Mouse (Mus musculus) bone marrow, adult 2 months (tissue): Measurements from ENCODE around the gene Styk1. TPM values are rescaled to one million over a fixed set of nuclear protein-coding genes. Genes with fewer than 3 reads are reported as not detected.

Experiments
- H3K27ac ChIP-seq: fragments of 200-500 bp; 2 replicates; pipeline ENCODE4 v1.5.1; 2012; ENCODE audit warnings: low read depth, mild to moderate bottlenecking, control low read depth, inconsistent platforms, low read length; ENCODE audit not compliant: control insufficient read depth, poor library complexity, insufficient read depth
- H3K4me1 ChIP-seq: fragments of 200-500 bp; 2 replicates; pipeline ENCODE4 v1.6.1; 2011; ENCODE audit warnings: low read length; ENCODE audit not compliant: control insufficient read depth, insufficient read depth
- H3K4me3 ChIP-seq: fragments of 200-500 bp; replicated peaks from 2 replicates; pipeline ENCODE3; 2011; ENCODE audit warnings: mild to moderate bottlenecking, low read depth, low read length, control low read depth; ENCODE audit not compliant: control insufficient read depth
- CTCF ChIP-seq: fragments of 200-500 bp; IDR thresholded peaks from 2 replicates; pipeline ENCODE4 v1.5.1; 2011; ENCODE audit warnings: low read length, control low read depth; ENCODE audit not compliant: control insufficient read depth, insufficient read depth
- POLR2A ChIP-seq: fragments of 200-500 bp; IDR thresholded peaks from 2 replicates; pipeline ENCODE4 v1.6.1; 2011; ENCODE audit warnings: low read depth, mild to moderate bottlenecking, control low read depth, low read length, borderline replicate concordance; ENCODE audit not compliant: control insufficient read depth
- WGBS: fragments of 180-500 bp; shearing (Covaris S2); methylation state at CpG from one replicate; pipeline ENCODE4 v1.1.7; 2018; 5-methylcytosine and 5-hydroxymethylcytosine counted together
- polyA plus RNA-seq: library from polyadenylated mRNA; stranded (reverse); fragments of >200 nt; gene quantifications from 2 replicates; pipeline ENCODE4 v1.2.4, GENCODE M21; 2011; ENCODE audit warnings: low replicate concordance; ENCODE audit not compliant: missing spikeins, insufficient read depth, insufficient read length

Styk1 gene
- polyA plus RNA-seq, 1 experiment = 0.60 TPM

DNA sequence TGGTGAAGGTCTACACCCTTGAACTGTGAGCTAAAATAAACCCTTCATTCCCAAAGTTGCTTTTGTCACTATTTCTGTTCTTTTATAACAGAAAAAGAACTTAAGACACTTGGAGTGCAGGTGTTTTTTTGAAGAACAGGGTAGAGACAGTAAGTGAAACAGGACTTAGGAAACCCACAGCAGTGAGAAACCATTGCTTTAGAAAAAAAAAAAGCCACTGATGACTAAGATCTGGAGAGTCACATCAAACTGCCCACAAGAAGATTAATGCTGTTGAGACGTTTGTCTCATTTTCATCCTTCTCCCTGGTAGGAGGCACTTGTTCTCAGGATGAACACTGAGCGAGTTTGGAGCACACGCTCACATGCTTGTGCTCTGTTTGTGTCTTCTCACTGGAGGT is 91.4 kb downstream of the Styk1 start:
- Histone ChIP-seq H3K4me3 (no peak overlapping the region), H3K4me1 (no peaks in the 10 kb centered on the region), H3K27ac (no peak overlapping the region)
- 61% methylated on average over 3 of the region's 3 CpGs for WGBS
- TF ChIP-seq POLR2A = no peak
- TF ChIP-seq CTCF = no peak

Other genes with a start within 250 kb of the Styk1 start
- 7.9 and 9.2 TPM in 2 replicates for gene Klra2, start 106.2 kb downstream of the Styk1 start, polyA plus RNA-seq
- gene Magohb, start 60.4 kb downstream of the Styk1 start, polyA plus RNA-seq = 17.4 and 20.9 TPM in 2 replicates
- 168 and 192 TPM in 2 replicates for gene Ybx3, start 34.9 kb upstream of the Styk1 start, polyA plus RNA-seq
- not detected in 2 replicates for gene 5430401F13Rik, start 132.8 kb upstream of the Styk1 start, polyA plus RNA-seq
- not detected in 2 replicates for gene Gm6619, start 132.8 kb upstream of the Styk1 start, polyA plus RNA-seq